Mouse (Mus musculus): Measurements from ENCODE around the gene Pde1a. TPM values are rescaled to one million over a fixed set of nuclear protein-coding genes. Genes with fewer than 3 reads are reported as not detected.

Gene Pde1a
- total RNA-seq (2022): 1 to 10 TPM; 6.0 to 7.9 (median 6.5) TPM

GRCm38 (mm10) chr2:80128861-80129698, at the start of gene Pde1a:
TSS of gene Pde1a (minus strand) at chr2:80129458.
- DNase-seq (ENCODE audit: low spot score): no peak

DNA sequence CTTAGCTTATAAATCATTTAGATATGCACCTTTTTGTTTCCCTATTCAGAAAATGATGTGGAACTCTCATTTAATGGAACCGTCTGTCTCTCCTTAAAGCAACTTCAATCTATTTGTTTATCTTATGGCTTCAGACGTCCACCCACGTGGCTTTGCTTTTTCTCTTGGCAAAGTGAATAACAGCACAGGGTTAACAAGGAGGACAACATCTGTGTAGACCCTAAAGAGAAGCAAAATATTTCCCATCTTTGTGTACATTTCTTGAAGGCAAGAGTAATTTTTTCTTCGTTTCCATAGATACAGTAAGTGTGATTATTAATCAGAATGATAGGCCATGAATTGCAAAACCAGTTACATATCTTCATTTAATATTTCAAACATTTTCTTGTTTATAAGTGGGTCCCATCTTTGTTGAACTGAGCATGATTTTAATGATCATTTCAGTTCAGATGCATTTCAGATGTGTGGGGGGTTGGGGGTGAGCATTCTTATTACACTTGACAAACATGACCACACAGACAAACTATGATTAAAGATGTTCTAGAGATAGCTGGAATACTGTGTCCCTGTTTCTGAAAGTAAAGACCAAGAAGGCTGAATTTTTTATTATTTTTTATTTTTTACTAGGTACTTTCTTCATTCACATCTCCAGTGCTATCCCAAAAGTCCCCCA, 49.5 kb upstream of the Pde1a start:
- no peak for DNase-seq (ENCODE audit: low spot score)

DNA sequence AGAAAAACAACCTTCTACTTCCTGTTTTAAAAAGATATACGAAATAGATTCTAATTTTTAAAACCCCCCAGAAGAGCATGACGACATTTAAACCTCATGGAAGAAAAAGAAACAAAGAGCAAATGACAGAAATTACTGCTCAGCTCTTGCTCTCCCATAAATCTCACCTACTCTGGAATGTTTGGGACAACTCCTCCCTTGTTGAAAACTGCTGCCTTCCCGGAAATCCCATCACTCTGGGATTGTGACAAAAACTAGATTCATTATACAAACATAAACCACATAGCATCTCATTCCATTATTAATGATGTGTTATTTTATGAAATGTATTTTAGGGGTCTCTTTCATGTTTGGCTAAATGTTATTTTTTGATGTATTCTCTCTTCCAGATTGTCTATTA, 48.9 kb upstream of the Pde1a start:
- no peak for DNase-seq (ENCODE audit: low spot score)

GRCm38 (mm10) chr2:80168103-80168502, 38.8 kb upstream of the Pde1a start:
- no peak for DNase-seq (ENCODE audit: low spot score)

DNA sequence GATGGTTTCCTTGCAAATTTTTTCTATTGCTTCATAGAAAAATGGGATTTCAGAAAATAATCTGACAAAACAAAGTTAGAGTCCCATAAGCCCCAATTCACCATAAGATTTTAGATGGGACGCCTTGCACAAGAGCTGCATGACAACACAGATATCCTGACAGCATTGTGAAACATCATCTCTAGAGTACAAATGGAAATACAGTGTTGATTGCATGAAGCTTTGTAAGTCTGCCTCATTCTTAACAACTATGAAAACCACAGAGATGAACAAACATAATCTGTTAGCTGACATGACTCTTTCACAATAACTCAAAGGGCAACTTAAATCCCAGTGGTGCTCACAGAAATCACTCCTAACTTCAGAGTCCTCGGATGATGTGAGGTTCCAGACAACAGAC, 29.5 kb upstream of the Pde1a start:
- peak; percentile 4 for DNase-seq (ENCODE audit: low spot score)

GRCm38 (mm10) chr2:80158196-80158595, 28.9 kb upstream of the Pde1a start:
- no peak for DNase-seq (ENCODE audit: low spot score)

DNA sequence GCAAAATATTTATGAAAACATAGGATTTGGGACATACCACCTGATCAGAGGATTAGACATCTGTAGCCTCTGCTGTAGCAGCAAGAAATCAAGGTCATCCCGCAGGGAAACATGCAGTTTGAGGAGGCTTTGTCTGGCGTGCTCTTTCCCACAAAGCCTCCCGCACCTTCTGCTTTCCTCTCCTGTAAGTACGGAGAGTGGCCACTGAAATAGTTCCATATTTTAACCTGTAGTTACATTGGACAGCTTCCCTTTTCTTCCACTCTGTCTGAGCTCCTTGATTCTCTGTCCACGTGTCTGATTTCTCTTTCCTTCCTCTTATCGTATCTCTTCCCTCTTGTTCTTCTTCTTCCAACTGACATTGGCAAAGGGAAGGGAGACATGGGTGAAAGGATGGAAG, 20.8 kb upstream of the Pde1a start:
- DNase-seq (ENCODE audit: low spot score): no peak

DNA sequence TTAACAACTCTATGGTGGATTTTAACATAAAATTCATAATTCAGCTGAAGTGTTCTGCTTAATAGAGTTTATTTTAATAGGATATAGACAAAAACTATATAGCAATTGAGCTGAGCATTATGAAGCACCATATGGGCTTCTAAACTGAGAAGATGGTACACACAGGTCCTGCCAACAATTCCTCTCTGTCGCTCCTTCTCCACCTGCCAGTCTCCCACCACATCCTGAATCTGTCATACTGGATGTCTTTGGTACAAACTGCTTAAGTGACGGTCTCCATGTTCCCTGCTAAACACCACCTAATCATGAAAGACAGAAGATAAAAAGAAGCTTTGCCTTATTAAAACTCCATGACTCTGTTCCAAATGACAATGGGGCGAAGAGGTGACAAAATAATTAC, 20.1 kb upstream of the Pde1a start:
- no peak for DNase-seq (ENCODE audit: low spot score)

- no peak for DNase-seq (ENCODE audit: low spot score)
Measured at GRCm38 (mm10) chr2:80135076-80135475, 5.8 kb upstream of the Pde1a start.

DNA sequence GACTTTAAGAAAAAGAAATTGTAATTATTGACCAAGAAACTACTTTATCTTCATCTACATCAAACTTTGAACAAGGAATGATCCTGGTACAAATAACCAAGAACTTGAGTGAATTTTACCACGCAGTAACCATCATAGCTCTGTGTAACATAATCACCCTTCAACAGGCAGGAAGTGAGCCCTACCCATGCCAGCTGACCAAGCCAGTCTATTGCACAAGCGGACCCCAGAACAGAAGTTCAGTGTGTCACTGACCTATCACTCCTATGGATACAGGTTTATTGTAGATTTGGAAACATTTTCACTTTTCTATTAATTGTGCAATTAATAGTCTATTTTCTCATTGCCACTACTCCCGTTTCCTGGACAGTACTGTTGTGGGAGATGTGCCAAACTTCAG, 3.4 kb upstream of the Pde1a start:
- DNase-seq (ENCODE audit: low spot score): no peak

DNA sequence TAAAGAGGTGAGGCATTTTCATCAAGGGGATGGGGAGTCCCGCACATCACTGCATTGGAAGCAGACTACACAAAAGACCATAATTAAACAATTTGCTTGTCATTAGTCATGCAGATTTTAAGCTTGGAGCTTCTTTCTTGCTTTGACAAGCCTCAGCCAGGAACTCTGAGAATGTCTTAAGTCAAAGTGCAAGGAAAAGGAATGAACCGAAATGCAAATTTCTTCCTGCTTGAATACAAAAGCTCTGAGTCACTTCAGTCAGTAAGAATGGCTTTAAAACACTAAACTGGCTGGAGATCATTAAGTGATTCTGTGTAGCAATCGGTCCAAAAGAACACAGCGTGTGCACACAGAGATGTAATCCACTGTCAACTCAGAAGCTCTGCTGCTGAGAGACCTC, 2.6 kb downstream of the Pde1a start:
- DNase-seq (ENCODE audit: low spot score): no peak

- DNase-seq (ENCODE audit: low spot score): no peak
Measured at GRCm38 (mm10) chr2:80086891-80087290, 42.4 kb downstream of the Pde1a start.

DNA sequence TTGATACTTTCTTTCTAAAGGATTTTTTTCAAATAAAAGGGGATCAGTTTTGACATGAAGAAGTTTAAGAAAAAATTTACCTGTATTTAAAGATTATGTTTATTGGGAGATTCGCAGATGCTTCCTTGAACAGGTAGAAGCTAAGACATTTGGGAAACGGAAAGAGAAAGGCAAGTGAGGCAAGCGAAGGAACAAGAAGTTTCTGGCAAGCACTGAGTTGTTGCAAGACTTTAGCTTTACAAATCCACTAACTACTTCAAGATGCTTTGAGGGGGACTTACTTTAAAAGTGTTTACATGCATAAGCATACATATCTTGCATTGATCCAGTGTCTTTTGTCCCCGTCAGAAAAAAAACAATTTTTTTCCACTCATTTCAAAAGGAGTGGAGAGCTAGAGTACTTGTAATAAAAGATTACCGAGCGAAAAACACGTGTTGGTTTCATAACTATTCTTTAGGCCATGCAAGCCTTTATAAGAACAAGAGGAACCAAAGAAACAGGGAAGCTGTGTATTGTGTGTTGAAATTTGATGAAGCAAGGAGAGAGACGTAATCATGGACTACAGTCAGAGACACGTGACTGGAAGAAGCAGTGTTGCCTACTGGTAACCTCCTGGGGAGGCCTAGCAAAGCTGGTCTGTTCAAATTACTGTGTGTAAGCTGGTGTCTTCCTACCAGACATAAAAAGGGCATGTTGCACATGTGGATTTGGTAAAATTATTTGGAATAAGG, 49.0 kb downstream of the Pde1a start:
- DNase-seq (ENCODE audit: low spot score): no peak

DNA sequence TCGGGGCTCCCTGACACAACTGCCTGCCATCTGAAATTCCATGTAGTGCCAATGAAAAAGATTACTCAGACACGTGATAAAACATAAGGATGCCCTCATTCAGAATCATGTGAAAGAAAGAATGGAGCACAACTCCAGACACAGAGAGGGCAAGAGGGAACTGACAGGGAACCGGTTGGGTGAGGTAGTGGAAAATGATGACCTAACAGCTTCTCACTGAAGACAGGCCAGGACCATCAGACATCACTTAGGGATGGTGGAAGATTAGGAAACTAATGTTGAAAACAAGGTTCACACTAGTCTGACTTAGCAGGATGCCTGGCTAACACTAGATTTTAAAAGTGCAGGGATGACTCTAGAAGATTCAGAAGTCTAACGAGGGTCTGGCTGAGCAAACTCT, 49.6 kb downstream of the Pde1a start:
- DNase-seq (ENCODE audit: low spot score): no peak

DNA sequence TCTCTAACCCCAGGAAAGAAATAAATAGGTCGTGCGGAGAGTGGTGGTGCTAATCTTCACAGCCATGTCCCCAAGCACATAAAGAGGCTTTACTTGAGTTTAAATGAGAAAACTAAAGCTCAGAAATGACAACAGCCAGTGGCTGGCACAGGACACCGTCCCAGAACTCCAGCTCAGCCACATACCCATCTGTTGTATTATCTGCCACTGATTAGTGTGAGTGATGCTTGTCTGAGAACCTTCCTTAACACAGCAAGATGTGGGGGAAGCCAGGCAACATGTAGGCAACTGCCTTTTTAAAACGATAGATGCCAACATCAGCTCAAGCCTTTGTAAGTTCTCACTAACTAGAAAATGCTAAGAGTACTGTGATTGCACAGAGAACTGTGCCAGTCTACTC, 52.9 kb downstream of the Pde1a start:
- no peak for DNase-seq (ENCODE audit: low spot score)

GRCm38 (mm10) chr2:80074531-80074930, 54.7 kb downstream of the Pde1a start:
- no peak for DNase-seq (ENCODE audit: low spot score)

DNA sequence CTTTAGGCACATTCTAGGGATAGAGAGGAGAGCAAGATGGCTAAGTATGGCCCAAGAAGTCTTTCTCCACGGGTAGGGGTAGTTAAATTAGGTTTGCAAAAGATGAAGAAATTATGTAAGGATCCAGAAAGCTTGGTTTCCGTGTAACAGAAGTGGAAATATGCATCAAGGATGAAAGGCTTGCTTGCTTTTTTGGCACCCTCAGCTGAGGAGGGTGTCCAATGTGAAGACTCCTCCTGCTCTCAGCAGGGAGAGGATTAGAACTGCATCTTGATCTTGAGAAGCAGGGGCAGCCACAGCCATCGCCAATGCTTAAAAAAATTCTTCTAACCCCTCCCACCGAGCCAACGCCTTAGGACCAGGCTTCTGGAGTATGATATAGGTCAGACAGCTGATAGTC, 55.2 kb downstream of the Pde1a start:
- DNase-seq (ENCODE audit: low spot score): no peak

DNA sequence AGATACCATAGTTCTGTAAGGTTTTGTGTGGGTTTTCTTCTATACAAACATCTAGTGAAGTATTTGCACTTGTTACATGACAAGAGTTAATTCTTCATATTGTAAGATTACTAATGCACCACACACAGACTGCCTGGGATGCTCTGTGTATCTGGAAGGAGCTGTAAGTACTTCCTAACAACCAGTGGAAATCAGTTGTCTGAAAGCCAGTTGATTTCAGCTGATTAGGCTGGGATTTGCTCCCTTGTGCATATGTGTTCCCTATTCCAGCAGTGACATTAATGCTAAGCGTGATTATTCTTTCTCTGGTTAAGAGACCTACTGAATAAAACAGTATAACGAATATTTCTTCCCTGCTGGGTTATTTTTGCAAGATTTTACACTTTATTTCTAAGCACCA, 55.8 kb downstream of the Pde1a start:
- no peak for DNase-seq (ENCODE audit: low spot score)

DNA sequence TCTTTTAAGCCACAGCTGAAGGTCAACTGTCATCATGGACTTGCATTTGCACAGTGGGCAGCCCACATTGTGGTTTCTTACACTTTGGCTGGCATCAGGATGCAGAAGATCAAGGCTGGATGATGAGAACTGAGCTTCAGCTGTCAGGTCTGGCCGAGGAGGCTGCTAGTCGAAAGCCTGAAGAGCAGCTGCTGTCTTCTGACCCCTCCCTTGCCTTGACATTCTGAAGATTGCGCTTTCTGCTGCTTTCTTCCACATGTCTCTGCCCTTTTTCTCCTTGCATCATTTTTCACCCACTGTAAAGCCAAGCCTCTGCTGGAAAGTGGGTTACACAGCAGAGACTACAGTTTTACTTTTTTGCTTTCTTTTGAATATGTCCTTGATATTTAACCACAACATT, 59.5 kb downstream of the Pde1a start:
- no peak for DNase-seq (ENCODE audit: low spot score)

DNA sequence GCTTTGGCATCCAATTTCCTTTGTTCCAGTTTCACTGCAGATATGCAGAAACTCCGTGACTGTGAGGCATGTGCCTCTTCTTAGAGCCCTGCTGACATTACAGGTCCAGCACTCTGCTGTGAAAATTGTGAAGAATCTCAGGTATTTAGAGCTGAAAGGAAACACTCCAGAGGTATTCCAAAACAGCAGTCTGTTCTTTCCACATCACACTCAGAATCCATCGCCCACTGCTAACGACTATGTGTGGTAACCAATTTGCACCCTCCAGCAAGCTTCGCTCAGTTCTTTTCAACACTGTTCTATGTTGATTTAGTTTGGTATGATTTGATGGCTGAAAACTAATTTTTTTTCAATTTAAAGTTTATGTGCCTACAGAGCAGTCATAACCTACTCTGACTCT, 62.8 kb downstream of the Pde1a start:
- no peak for DNase-seq (ENCODE audit: low spot score)

GRCm38 (mm10) chr2:80056062-80056461, 73.2 kb downstream of the Pde1a start:
- DNase-seq (ENCODE audit: low spot score): no peak

GRCm38 (mm10) chr2:80054042-80054441, 75.2 kb downstream of the Pde1a start:
- no peak for DNase-seq (ENCODE audit: low spot score)

Measured in heart, adult 8-10 months (tissue).